Mouse (Mus musculus) mesoderm, embryonic 11.5 days (tissue): ENCODE data around the gene Notch1.

Experiments used
- DNase-seq: peaks from one replicate; pipeline ENCODE4 v3.0.0-alpha.2; 2012; ENCODE audit warnings: low read depth, low spot score

The Notch1 gene

GRCm38 (mm10) chr2:26500599-26501370 is 15.7 kb downstream of the Notch1 start:
- DNase-seq = peak; percentile 92

- no peak for DNase-seq
Measured at GRCm38 (mm10) chr2:26500027-26500598, 16.4 kb downstream of the Notch1 start.

GRCm38 (mm10) chr2:26498694-26499093 is 17.8 kb downstream of the Notch1 start:
- DNase-seq = no peak

- no peak for DNase-seq
Measured at GRCm38 (mm10) chr2:26497861-26498533, 18.5 kb downstream of the Notch1 start.

- DNase-seq = no peak
Measured at GRCm38 (mm10) chr2:26496451-26496850, 20.0 kb downstream of the Notch1 start.

- no peak for DNase-seq
Measured at GRCm38 (mm10) chr2:26495701-26496100, 20.8 kb downstream of the Notch1 start.

- DNase-seq = no peak
Measured at GRCm38 (mm10) chr2:26494991-26495390, 21.5 kb downstream of the Notch1 start.

GRCm38 (mm10) chr2:26494396-26494795 is 22.1 kb downstream of the Notch1 start:
- no peak for DNase-seq

GRCm38 (mm10) chr2:26493021-26493781 is 23.3 kb downstream of the Notch1 start:
- no peak for DNase-seq

- no peak for DNase-seq
Measured at GRCm38 (mm10) chr2:26490760-26491301, 25.6 kb downstream of the Notch1 start.

GRCm38 (mm10) chr2:26488535-26489135 is 27.8 kb downstream of the Notch1 start:
- DNase-seq = peak; percentile 77

- DNase-seq = peak; percentile 81
Measured at GRCm38 (mm10) chr2:26487322-26488021, 29.0 kb downstream of the Notch1 start.

- peak; percentile 84 for DNase-seq
Measured at GRCm38 (mm10) chr2:26486835-26487321, 29.6 kb downstream of the Notch1 start.

- DNase-seq = no peak
Measured at GRCm38 (mm10) chr2:26486264-26486810, 30.1 kb downstream of the Notch1 start.

- DNase-seq = peak; percentile 60
Measured at GRCm38 (mm10) chr2:26485710-26486109, 30.8 kb downstream of the Notch1 start.

- DNase-seq = no peak
Measured at GRCm38 (mm10) chr2:26485278-26485677, 31.2 kb downstream of the Notch1 start.

GRCm38 (mm10) chr2:26484169-26484568 is 32.3 kb downstream of the Notch1 start:
- DNase-seq = no peak

GRCm38 (mm10) chr2:26483230-26483869 is 33.1 kb downstream of the Notch1 start:
- DNase-seq = no peak

- no peak for DNase-seq
Measured at GRCm38 (mm10) chr2:26482824-26483223, 33.6 kb downstream of the Notch1 start.
